Mouse (Mus musculus) intestine, postnatal 0 days (tissue): ENCODE measurements around the gene Gm42674. TPM values are rescaled to one million over a fixed set of nuclear protein-coding genes. Genes with fewer than 3 reads are reported as not detected.

ENCODE experiments used
- ATAC-seq: fragments of 200-750 bp; cut with Nextera tagmentation; 2 replicates; pipeline ENCODE4 v1.8.0; 2017; ENCODE audit warnings: mild to moderate bottlenecking, moderate TSS enrichment, moderate library complexity
- H3K27ac ChIP-seq: fragments of 300-500 bp; sonication (generic); 2 replicates; pipeline ENCODE4 v1.5.1; 2014; ENCODE audit warnings: mild to moderate bottlenecking, low read depth, low read length, moderate library complexity
- H3K27me3 ChIP-seq: fragments of 300-500 bp; sonication (generic); replicated peaks from 2 replicates; pipeline ENCODE4 v1.6.1; 2014; ENCODE audit warnings: low read length, mixed read lengths; ENCODE audit not compliant: control insufficient read depth, insufficient read depth
- H3K36me3 ChIP-seq: fragments of 300-500 bp; sonication (generic); 2 replicates; pipeline ENCODE4 v1.6.1; 2014; ENCODE audit warnings: mild to moderate bottlenecking, moderate library complexity; ENCODE audit not compliant: control insufficient read depth, insufficient read depth
- H3K4me1 ChIP-seq: fragments of 300-500 bp; sonication (generic); replicated peaks from 2 replicates; pipeline ENCODE4 v1.6.1; 2014; ENCODE audit warnings: antibody characterized with exemption, low read length, mixed read lengths; ENCODE audit not compliant: control insufficient read depth, insufficient read depth
- H3K4me2 ChIP-seq: fragments of 300-500 bp; sonication (generic); replicated peaks from 2 replicates; pipeline ENCODE4 v1.6.1; 2014; ENCODE audit warnings: low read depth, mild to moderate bottlenecking, moderate library complexity
- H3K4me3 ChIP-seq: fragments of 300-500 bp; sonication (generic); 2 replicates; pipeline ENCODE4 v1.5.1; 2014; ENCODE audit warnings: low read depth, low read length
- H3K9ac ChIP-seq: fragments of 300-500 bp; sonication (generic); 2 replicates; pipeline ENCODE4 v1.6.1; 2014; ENCODE audit warnings: mild to moderate bottlenecking, low read depth, low read length
- H3K9me3 ChIP-seq: fragments of 300-500 bp; sonication (generic); 2 replicates; pipeline ENCODE4 v1.6.1; 2016; ENCODE audit warnings: mixed run types; ENCODE audit not compliant: control insufficient read depth
- CTCF ChIP-seq: sonication (generic); IDR thresholded peaks from 2 replicates; pipeline ENCODE4 v1.5.1; 2016; ENCODE audit warnings: low read depth, mild to moderate bottlenecking, control low read depth, antibody characterized with exemption, moderate library complexity
- WGBS: fragments of 180-500 bp; shearing (Covaris S2); extraction: QIAGEN DNeasy Blood & Tissue Kit; methylation state at CpG from one replicate; pipeline ENCODE4 v1.1.7; 2014; 5-methylcytosine and 5-hydroxymethylcytosine counted together
- polyA plus RNA-seq: library from polyadenylated mRNA; unstranded; fragments of >200 nt; fragmentation: Nextera tagmentation; extraction: Ambion mirVana; gene quantifications from 2 replicates; pipeline ENCODE4 v1.2.1, GENCODE M21; 2015

Gene Gm42674
- polyA plus RNA-seq, 1 experiment from 2014 or later = not detected

- no peaks in the 10 kb centered on the region for H3K27me3 ChIP-seq
- no peak for ATAC-seq
- WGBS = 90% methylated on average over 3 of the region's 3 CpGs
- H3K27ac ChIP-seq = no peak overlapping the region
- H3K9me3 ChIP-seq = no peaks in the 10 kb centered on the region
- H3K36me3 ChIP-seq = no peaks in the 10 kb centered on the region
- no peak for TF ChIP-seq CTCF
- no peaks in the 10 kb centered on the region for H3K4me1 ChIP-seq
- no peak overlapping the region for H3K9ac ChIP-seq
- no peak overlapping the region for H3K4me2 ChIP-seq
- H3K4me3 ChIP-seq = no peak overlapping the region
These were observed 5.7 kb downstream of the Gm42674 start for GRCm38 (mm10) chr3:90607361-90607760.

DNA sequence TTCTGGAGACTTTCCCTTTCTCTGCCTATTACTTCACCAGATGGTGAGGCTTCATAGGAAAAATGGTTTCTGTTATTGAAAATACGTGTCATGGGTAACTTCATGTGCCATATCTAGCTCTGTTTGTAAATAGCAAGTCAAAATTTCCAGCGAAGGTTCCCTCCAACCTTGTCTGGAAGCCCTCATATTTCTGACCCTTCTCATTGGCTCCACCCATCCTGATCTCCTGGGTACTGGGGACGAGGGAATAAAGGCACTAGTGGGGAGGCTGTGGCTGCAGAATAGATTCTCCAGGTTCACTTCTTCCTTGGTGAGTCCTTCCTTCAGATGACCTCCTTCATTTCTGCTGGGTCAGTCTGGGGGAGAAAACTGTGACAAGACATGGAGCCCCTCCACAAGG, 6.5 kb downstream of the Gm42674 start, which contains the start of gene S100a5:
Gene S100a5, plus strand, starts transcription at position 301 of the 400 bp plus-strand sequence.
- Histone ChIP-seq H3K4me1 (no peaks in the 10 kb centered on the region), H3K36me3 (no peaks in the 10 kb centered on the region), H3K27me3 (no peaks in the 10 kb centered on the region), H3K9ac (no peak within 1 kb of the TSS), H3K4me3 (no peak within 1 kb of the TSS), H3K9me3 (no peaks in the 10 kb centered on the region), H3K4me2 (no peak within 1 kb of the TSS), H3K27ac (no peak within 1 kb of the TSS)
- no peak for TF ChIP-seq CTCF
- ATAC-seq = no peak
- 69% methylated on average over 3 of the region's 3 CpGs for WGBS

DNA sequence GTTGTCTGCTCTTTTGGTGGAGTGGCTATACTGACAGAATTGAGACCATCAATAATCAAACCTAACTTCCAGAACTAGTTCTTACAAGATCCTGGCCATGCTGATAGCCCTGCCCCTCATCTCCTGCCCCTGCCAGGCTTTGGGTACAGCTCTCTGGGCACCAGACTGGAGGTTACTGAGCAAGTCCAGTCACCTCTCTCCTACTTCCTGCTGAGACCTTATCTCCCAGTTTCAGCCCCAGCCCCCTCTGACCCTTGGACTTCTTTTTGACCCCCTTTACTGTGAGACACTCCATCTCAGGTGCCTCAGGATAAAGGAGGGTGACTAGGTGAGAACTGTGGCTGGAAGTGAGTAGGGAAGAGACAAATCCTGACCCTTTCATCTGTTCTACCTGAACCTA, 7.4 kb downstream of the Gm42674 start:
- no peak overlapping the region for H3K4me2 ChIP-seq
- H3K4me3 ChIP-seq = no peak overlapping the region
- no peak overlapping the region for H3K27ac ChIP-seq
- H3K36me3 ChIP-seq = no peaks in the 10 kb centered on the region
- H3K9ac ChIP-seq = no peak overlapping the region
- no peaks in the 10 kb centered on the region for H3K9me3 ChIP-seq
- peak; percentile 53 for ATAC-seq
- TF ChIP-seq CTCF = no peak
- H3K4me1 ChIP-seq = no peaks in the 10 kb centered on the region
- H3K27me3 ChIP-seq = no peaks in the 10 kb centered on the region

- no peaks in the 10 kb centered on the region for H3K27me3 ChIP-seq
- WGBS = 91% methylated on average over 3 of the region's 3 CpGs
- H3K4me2 ChIP-seq = no peak overlapping the region
- no peaks in the 10 kb centered on the region for H3K9me3 ChIP-seq
- H3K27ac ChIP-seq = no peak overlapping the region
- no peak overlapping the region for H3K9ac ChIP-seq
- ATAC-seq = no peak
- TF ChIP-seq CTCF = no peak
- no peak overlapping the region for H3K4me3 ChIP-seq
- no peaks in the 10 kb centered on the region for H3K36me3 ChIP-seq
- H3K4me1 ChIP-seq = peaks cover 4% of the 10 kb centered on the region; the same call in 1 of the 2 replicates
These were observed 9.8 kb downstream of the Gm42674 start for GRCm38 (mm10) chr3:90611494-90611893.

GRCm38 (mm10) chr3:90612061-90612460, 10.4 kb downstream of the Gm42674 start:
- Histone ChIP-seq H3K36me3 (no peaks in the 10 kb centered on the region), H3K4me3 (no peak overlapping the region)

DNA sequence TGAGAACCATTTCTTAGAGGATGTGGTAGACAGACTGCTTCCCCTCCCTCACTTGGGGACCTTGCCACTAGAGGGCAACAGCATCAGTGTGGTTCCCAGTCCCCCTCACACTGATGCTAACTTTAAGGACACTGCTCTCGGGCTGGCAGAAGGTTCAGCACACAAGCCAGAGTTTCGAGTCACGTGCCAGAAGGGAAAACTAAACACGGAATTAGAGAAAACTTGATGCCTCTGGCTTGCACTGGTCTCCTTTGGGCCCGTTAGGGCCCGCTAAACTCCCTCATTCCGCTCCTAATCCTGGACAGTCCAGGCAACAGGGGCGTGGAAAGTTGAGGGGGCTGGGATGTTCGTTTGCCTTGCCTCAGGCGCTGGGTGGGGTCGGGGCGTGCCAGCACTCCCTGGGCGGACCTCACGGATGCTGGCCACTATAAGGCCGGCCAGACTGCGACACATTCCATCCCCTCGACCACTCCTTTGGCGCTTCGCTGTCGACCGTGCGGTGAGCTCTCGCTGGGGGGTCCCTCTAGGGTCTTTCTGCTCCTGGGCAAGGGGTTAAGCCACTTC, 11.1 kb downstream of the Gm42674 start, which contains the start of gene S100a6:
Gene S100a6, plus strand, starts transcription at position 155 of the 564 bp plus-strand sequence.
- H3K9me3 ChIP-seq = no peaks in the 10 kb centered on the region
- H3K4me3 ChIP-seq = peak within 1 kb of the TSS; percentile 38
- TF ChIP-seq CTCF = peak; percentile 82
- H3K4me1 ChIP-seq = peaks cover 4% of the 10 kb centered on the region; the same call in 1 of the 2 replicates
- H3K27me3 ChIP-seq = no peaks in the 10 kb centered on the region
- H3K9ac ChIP-seq = peak within 1 kb of the TSS; percentile 34
- WGBS = 2% methylated on average over 23 of the region's 23 CpGs
- H3K27ac ChIP-seq = no peak within 1 kb of the TSS; the same call in none of the 2 replicates
- peak within 1 kb of the TSS; percentile 62 for H3K4me2 ChIP-seq
- ATAC-seq = peak; percentile 23; the same call in 1 of the 2 replicates
- H3K36me3 ChIP-seq = no peaks in the 10 kb centered on the region

More at GRCm38 (mm10) chr3:90612061-90612460, 10.4 kb downstream of the Gm42674 start:
- Histone ChIP-seq H3K9me3 (no peaks in the 10 kb centered on the region), H3K4me2 (no peak overlapping the region), H3K27ac (no peak overlapping the region), H3K4me1 (peaks cover 4% of the 10 kb centered on the region; the same call in 1 of the 2 replicates), H3K9ac (no peak overlapping the region), H3K27me3 (no peaks in the 10 kb centered on the region)
- no peak for TF ChIP-seq CTCF
- no peak for ATAC-seq
- 68% methylated on average over 4 of the region's 4 CpGs for WGBS
